Mouse (Mus musculus): Measurements from ENCODE around the gene Lemd1. TPM values are rescaled to one million over a fixed set of nuclear protein-coding genes. Genes with fewer than 3 reads are reported as not detected.

Gene Lemd1
- 1 to 10 TPM; 4.2 to 7.3 TPM for total RNA-seq (2021)

DNA sequence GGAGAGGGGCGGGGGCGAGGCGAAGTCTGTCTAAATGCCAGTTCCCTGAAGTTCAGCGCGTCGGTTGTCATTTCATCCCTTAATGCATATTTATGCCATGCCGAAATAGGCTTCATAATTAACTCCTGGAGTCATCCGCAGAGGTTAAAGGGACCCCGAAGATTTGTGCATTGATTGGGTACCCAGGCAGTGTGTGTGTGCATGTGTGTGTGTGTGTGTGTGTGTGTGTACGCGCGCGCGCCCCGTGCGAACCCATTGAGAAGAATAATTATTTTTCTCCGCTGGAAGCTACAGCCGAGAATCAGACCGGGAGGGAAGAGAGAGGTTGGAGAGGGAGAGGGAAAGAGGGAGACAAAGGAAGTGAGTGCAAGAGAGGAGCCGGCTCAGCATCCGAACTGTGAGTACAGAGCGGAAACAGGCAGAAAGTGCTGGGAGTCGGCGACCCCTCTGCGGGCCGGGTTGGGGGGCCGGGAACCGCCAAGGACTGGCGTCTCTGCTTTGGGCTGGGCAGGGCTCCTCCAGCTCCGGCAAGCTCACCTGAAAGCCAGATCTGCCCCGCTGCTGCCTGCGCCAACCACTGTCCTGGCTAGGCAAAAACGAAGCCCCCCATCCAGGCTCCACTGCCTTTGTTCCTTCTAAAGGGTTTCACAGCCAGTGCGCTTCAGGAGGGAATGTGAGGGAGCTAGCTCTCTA, at the start of gene Lemd1, which contains the start of gene AC124108.1:
TSS of gene Lemd1 (plus strand) at position 339 of the 693 bp plus-strand sequence.
TSS of gene AC124108.1 (plus strand) at position 365 of the 693 bp plus-strand sequence.
- intact Hi-C loops (cut with DNase I), result no loop called here
- peak in 1 of 2 experiments; percentile 19 for DNase-seq (ENCODE audit: low spot score in 2 of 2)

DNA sequence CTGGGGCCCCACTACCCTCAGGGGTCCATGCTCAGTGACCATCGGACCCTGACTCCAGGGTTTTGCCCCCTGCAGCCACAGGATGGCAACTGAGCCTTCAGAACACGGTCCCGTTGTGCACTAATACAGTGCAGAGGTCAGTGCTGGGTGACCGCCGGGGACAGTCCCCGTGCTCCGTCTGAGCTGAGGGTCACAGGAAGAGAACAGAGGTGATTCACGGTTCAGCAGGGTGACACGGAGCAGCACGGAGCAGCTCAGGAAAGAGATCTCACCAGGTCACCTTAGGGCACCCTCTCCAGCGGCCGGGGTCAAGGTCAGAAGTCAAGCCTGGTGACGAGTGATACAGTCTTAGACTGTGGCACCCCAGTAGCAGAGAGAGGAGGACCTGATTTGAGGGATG, 49.5 kb upstream of the Lemd1 start:
- intact Hi-C loops (cut with DNase I), result no loop called here
- DNase-seq (ENCODE audit: low spot score in 2 of 2), result no peak

- no peak for DNase-seq (ENCODE audit: low spot score in 2 of 2)
- intact Hi-C loops (cut with DNase I), result no loop called here
Measured at GRCm38 (mm10) chr1:132143079-132143478, 48.2 kb upstream of the Lemd1 start.

DNA sequence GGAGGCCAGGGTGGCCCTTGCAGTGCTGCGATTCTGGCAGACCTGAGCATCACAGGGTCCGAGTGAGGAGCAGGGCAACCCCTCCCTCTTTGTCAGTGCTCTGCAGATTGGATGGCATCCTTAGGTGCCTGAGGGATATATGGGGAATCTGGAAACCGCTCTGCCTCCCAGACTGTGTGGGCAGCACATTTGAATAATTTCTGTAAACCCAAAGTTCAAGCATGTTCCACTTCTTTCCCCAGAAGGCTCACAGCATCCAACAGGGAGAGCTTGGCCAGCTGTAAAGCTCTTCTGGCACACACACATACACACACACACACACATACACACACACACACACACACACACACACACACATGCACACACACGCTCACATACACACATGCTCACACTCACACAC, 47.5 kb upstream of the Lemd1 start:
- intact Hi-C loops (cut with DNase I), result no loop called here
- peak; percentile 21 to 82 for DNase-seq (ENCODE audit: low spot score in 2 of 2)

- intact Hi-C loops (cut with DNase I), result no loop called here
Measured at GRCm38 (mm10) chr1:132144223-132144622, 47.0 kb upstream of the Lemd1 start.

DNA sequence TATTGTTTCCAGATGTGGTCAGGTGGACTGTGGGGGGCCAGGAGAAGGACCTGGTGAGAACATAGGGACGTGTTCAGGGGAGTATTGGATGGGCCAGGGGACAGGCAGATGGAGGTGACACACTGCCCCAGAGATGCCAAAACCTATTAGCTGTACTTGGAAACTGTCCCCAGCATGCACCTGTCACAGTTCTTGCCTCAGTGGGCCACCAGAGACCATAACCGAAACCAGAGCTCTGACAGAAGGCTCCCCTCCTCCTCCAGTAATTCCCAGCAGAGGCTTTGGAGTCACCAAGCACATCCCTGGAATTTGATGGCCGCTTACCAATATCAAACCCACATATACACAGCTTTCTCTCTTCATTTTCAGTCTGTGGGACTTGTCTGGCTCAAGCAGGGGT, 46.4 kb upstream of the Lemd1 start:
- DNase-seq (ENCODE audit: low spot score in 2 of 2), result no peak
- intact Hi-C loops (cut with DNase I), result no loop called here

More at GRCm38 (mm10) chr1:132144223-132144622, 47.0 kb upstream of the Lemd1 start:
- peak; percentile 76 to 91 for DNase-seq (ENCODE audit: low spot score in 2 of 2)

DNA sequence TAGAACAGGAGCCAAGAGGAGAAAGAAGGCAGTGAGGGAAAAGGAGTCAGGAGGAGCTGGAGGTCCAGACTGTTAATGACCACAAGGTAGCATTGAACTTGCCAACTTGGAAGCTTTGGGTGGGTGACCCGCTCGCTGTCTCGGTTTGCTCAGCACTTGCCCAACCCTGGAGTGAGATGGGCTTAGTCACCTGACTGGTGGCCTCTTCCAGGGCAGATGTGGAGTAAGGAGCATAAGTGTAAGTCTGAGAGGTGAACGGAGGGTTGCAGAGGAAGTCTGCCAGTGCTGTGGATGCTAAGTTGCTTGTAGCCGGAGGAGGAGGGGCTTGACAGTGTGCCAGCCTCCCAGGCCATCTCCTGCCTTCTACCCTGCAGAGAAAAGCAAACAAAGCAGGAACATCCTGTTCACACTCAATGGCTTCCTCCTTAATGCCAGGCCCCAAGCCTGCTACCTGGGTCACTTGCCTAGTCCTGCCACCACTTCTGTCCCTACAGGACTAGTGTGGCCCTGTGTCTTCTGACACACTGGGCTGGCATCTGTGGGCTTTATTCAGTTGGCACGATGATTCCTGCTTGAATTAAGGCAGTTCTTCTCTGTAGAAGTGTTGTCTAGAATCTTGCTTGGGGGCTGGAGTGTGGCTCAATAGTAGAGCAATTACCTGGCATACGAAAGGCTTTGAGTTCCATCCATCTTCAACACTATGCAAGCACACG, 45.1 kb upstream of the Lemd1 start:
- no peak for DNase-seq (ENCODE audit: low spot score in 2 of 2)
- intact Hi-C loops (cut with DNase I), result no loop called here

DNA sequence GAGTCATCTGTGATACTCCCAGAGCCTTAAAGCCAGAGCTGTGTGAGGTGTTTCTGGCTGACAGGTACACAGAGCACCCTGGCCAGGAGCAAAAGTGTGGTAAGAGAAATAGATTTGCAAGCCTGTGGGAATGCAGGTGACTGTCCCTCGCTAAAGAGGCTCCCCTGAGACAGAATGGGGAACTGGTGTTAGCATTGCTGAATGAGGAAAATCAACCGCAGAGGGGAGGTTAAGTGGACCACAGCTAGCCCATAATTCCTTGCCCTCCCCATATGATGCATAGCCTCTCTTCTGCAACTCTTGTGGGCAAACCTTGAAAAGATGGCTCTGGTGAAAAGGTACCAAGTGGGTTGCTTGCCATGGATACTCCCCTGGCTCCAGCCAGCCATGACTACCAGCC, 41.8 kb upstream of the Lemd1 start:
- intact Hi-C loops (cut with DNase I), result no loop called here
- DNase-seq (ENCODE audit: low spot score in 2 of 2), result no peak

GRCm38 (mm10) chr1:132150171-132150570, 41.1 kb upstream of the Lemd1 start:
- intact Hi-C loops (cut with DNase I), result no loop called here
- DNase-seq (ENCODE audit: low spot score in 2 of 2), result no peak

DNA sequence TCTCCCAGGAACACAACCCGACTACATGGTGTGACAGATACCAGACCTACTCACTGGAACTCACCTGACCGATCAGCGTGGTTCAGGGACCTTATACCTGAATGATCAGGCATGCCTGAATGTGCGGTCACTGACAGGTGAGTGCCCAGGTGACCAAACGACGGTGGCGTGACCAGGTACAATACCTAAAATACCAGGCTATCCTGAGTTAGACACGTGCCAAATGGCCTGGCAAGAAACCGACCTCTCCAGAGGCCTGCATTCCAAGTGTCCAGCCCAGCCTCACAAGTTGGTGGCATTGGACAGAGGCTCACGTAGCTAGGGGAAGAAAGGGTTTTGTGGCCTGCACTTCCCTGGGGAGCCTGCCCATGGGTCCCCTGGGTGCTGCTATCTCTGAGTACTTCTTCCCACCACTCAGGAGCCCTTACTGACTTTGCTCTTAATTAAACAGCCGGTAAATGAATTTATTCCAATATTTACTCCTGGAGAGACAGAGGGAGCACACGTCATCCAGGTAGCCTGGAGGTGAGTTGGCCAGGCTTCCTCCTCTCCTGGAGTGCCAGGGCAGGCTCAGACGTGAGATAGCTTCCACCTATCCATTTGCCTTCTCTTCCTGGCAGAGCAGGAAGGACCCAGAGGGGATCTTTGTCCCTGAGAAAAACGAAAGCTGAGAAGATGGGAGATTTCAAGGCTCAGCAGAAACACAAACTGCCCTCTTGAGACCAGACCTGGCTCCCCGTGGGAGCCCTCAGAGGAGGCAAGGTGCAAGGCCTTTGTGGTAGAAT, 40.2 kb upstream of the Lemd1 start:
- intact Hi-C loops (cut with DNase I), result no loop called here
- no peak for DNase-seq (ENCODE audit: low spot score in 2 of 2)

DNA sequence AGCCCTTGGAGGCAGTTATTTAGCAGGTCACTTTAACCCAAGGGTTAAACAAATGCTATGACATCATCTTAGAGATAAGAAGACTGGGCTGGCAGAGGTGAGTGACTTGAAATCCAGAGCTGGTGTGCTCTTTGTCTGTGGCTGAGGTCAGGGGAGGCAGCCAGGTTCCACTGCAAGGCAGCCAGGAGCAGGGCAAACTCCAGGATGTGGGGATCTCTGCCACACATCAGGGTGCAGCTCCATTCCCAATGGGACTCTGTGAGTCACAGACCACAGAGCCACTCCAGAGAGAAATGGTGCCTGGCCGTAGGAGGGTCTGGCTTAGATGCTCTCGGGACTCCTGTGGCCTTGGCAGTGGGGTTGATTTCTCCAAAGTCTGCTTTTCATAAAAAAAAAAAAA, 39.3 kb upstream of the Lemd1 start:
- intact Hi-C loops (cut with DNase I), result no loop called here
- no peak for DNase-seq (ENCODE audit: low spot score in 2 of 2)

- intact Hi-C loops (cut with DNase I), result no loop called here
- DNase-seq (ENCODE audit: low spot score in 2 of 2), result no peak
Measured at GRCm38 (mm10) chr1:132153086-132153690, 38.0 kb upstream of the Lemd1 start.

DNA sequence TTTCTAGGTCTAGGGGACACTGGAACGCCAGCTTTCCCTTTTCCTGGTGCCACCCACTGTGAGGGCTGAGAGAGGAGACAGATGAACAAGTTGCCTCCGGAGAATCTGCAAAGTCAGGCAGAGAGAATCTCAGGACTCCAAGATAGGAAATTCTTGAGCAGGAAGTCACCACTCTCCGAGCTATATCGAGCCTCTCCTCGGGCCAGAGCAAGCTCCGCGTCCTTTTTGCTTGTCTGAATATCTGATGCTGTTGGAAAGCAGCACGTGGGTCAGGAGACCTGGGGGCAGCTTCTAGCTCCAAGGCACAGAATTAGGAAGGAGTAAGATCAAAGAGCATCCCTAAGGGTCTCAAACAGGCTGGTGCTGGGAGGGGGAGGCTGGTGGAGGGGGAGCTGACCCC, 37.5 kb upstream of the Lemd1 start:
- intact Hi-C loops (cut with DNase I), result no loop called here

GRCm38 (mm10) chr1:132155737-132156136, 35.5 kb upstream of the Lemd1 start:
- DNase-seq (ENCODE audit: low spot score in 2 of 2), result peak; percentile 81 to 85
- intact Hi-C loops (cut with DNase I), result loop anchor here (1.0 to 5.0 kb wide), 4 partner anchors 34 to 201 kb away; no protein-coding TSS in a partner anchor

More for the DNA sequence above, 37.5 kb upstream of the Lemd1 start:
- DNase-seq (ENCODE audit: low spot score in 2 of 2), result peak in 1 of 2 experiments; percentile 35

DNA sequence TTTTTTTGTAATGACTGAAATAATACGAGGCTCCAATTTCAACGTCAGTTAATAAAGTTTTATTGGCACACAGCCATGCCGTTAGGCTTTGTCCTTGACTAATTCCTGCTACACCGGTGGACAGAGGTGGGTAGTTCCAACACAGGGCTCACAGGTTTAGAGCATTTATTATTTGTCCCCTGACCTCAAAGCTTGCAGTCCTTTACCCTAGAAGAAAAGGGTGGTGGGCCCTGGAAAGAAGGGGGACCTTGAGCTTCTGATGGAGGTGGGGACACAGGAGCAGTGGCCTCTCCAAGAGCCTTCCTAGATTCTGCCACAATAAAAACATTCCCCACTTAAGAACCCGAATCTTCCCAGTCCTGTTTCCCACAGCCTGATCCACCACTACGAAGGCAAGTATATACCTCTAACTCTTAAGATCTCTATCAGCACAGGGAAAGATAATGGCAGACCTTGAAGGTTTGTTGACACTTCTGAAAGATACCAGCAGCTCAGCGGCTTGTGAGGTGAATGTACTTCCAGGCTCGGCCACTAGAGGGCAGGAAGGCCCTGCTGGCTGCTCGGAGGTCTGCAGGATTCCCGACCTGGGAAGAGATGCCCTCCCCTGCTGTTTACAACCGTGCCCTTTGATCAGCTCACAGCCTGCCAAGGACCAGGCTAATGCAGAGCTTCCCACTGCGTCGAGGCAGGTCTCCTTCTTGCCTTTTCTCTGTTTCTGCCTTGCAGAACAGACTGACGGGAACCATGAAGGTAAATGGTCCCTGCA, 34.0 kb upstream of the Lemd1 start:
- intact Hi-C loops (cut with DNase I), result loop anchor here (1.0 to 5.0 kb wide), 4 partner anchors 54 to 200 kb away; no protein-coding TSS in a partner anchor
- peak; percentile 90 for DNase-seq (ENCODE audit: low spot score in 2 of 2)

GRCm38 (mm10) chr1:132157808-132158207, 33.4 kb upstream of the Lemd1 start:
- no peak for DNase-seq (ENCODE audit: low spot score in 2 of 2)
- intact Hi-C loops (cut with DNase I), result loop anchor here (1.0 to 5.0 kb wide), 4 partner anchors 53 to 199 kb away; no protein-coding TSS in a partner anchor

- DNase-seq (ENCODE audit: low spot score in 2 of 2), result no peak
- intact Hi-C loops (cut with DNase I), result loop anchor here (5.0 kb wide), 1 partner anchor 149 kb away; no protein-coding TSS in a partner anchor
Measured at GRCm38 (mm10) chr1:132158741-132159140, 32.5 kb upstream of the Lemd1 start.

- intact Hi-C loops (cut with DNase I), result loop anchor here (5.0 kb wide), 1 partner anchor 148 kb away; no protein-coding TSS in a partner anchor
- no peak for DNase-seq (ENCODE audit: low spot score in 2 of 2)
Measured at GRCm38 (mm10) chr1:132159681-132160080, 31.6 kb upstream of the Lemd1 start.

Data from left cerebral cortex, postnatal 25 days (tissue).